Mouse (Mus musculus) kidney, adult 2 months (tissue): ENCODE measurements around the gene Hcrt.

Experiments used
- CTCF ChIP-seq: fragments of 200-500 bp; conservative IDR thresholded peaks from 2 replicates; pipeline ENCODE4 v1.5.1; 2011; ENCODE audit warnings: low read depth, mild to moderate bottlenecking, control low read depth, low read length, moderate library complexity, mixed read lengths; ENCODE audit not compliant: insufficient read depth, insufficient read length
- POLR2A ChIP-seq: fragments of 200-500 bp; IDR thresholded peaks from one replicate; pipeline ENCODE4 v1.6.1; 2011; ENCODE audit warnings: low read depth, low read length, control low read depth

DNA sequence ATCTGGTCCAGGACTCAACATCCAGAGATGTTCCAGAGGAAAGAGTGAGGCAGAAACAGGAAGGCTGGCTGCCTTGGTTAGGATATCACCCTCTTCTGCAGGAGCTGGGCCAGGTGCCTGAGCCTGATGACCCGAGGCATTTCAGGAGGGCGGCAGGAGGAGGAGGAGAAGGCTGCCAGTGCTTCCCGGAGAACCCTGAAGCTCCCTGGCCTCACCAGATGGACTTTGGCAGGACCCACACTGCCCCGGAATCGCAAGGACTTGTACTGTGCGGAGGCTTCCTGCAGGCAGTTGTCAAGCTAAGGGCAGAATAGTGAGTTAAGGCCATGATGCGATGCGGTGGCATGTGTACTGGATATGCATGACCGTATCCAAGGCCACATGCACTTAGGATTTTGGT lies 4.0 kb upstream of the Hcrt start:
- TF ChIP-seq POLR2A = no peak
- no peak for TF ChIP-seq CTCF
